Mouse (Mus musculus) heart, embryonic 11.5 days (tissue): ENCODE measurements around the gene Trim44. TPM values are rescaled to one million over a fixed set of nuclear protein-coding genes. Genes with fewer than 3 reads are reported as not detected.

Source experiments
- ATAC-seq: fragments of 200-750 bp; cut with Nextera tagmentation; replicated peaks from 2 replicates; pipeline ENCODE4 v1.8.0; 2017; ENCODE audit warnings: moderate library complexity; ENCODE audit not compliant: insufficient number of reproducible peaks, low FRiP score, low TSS enrichment
- H3K27ac ChIP-seq: fragments of 300-500 bp; sonication (generic); 2 replicates; pipeline ENCODE4 v1.5.1; 2014; ENCODE audit warnings: mild to moderate bottlenecking, low read depth, low read length
- H3K27me3 ChIP-seq: fragments of 300-500 bp; sonication (generic); 2 replicates; pipeline ENCODE4 v1.6.1; 2014; ENCODE audit warnings: mild to moderate bottlenecking, low read length, mixed read lengths; ENCODE audit not compliant: control insufficient read depth, insufficient read depth
- H3K36me3 ChIP-seq: fragments of 300-500 bp; sonication (generic); 2 replicates; pipeline ENCODE4 v1.6.1; 2014; ENCODE audit warnings: mild to moderate bottlenecking, low read length, moderate library complexity, mixed read lengths; ENCODE audit not compliant: control insufficient read depth, insufficient read depth
- H3K4me1 ChIP-seq: fragments of 300-500 bp; sonication (generic); 2 replicates; pipeline ENCODE4 v1.6.1; 2014; ENCODE audit warnings: low read length; ENCODE audit not compliant: control insufficient read depth, insufficient read depth
- H3K4me2 ChIP-seq: fragments of 300-500 bp; sonication (generic); 2 replicates; pipeline ENCODE4 v1.6.1; 2014; ENCODE audit warnings: mild to moderate bottlenecking, moderate library complexity
- H3K4me3 ChIP-seq: fragments of 300-500 bp; sonication (generic); 2 replicates; pipeline ENCODE4 v1.5.1; 2014; ENCODE audit warnings: low read depth, low read length
- H3K9ac ChIP-seq: fragments of 300-500 bp; sonication (generic); 2 replicates; pipeline ENCODE4 v1.6.1; 2014; ENCODE audit warnings: mild to moderate bottlenecking, low read depth, low read length, moderate library complexity
- H3K9me3 ChIP-seq: fragments of 300-500 bp; sonication (generic); replicated peaks from 2 replicates; pipeline ENCODE4 v1.6.1; 2016; ENCODE audit warnings: low read length; ENCODE audit not compliant: control insufficient read depth
- WGBS: fragments of 180-500 bp; shearing (Covaris S2); extraction: QIAGEN DNeasy Blood & Tissue Kit; methylation state at CpG from one replicate; pipeline ENCODE4 v1.1.7; 2014; ENCODE audit not compliant: insufficient replicate concordance; 5-methylcytosine and 5-hydroxymethylcytosine counted together
- polyA plus RNA-seq: library from polyadenylated mRNA; unstranded; fragments of >200 nt; fragmentation: Nextera tagmentation; extraction: Ambion mirVana; gene quantifications from 2 replicates; pipeline ENCODE4 v1.2.1, GENCODE M21; 2014

Gene Trim44
- polyA plus RNA-seq, 1 experiment from 2014 or later = 29.7 TPM

DNA sequence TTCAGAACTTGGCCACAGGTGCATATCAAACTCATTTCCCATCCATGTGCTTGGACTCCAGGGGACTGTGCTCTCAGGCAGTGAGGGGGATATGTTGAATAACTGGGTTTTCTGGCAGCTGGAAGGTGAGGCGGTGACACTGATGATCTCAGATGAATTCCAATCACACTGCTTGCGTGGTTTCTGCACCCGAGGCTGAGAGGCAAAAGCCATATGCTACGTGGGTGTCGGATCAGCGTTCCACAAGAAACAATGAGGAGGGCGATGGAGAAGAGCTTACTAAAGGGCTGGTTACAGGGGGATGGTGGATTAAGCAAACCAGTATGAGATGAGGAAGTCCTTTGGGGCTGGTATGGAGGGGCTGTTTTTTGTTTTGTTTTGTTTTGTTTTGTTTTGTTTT is 127.8 kb downstream of the Trim44 start:
- Histone ChIP-seq H3K36me3 (no peaks in the 10 kb centered on the region), H3K4me2 (no peak overlapping the region), H3K4me3 (no peak overlapping the region), H3K27me3 (no peaks in the 10 kb centered on the region), H3K4me1 (no peaks in the 10 kb centered on the region), H3K9me3 (no peaks in the 10 kb centered on the region), H3K9ac (no peak overlapping the region), H3K27ac (no peak overlapping the region)
- 69% methylated on average over 7 of the region's 7 CpGs for WGBS
- no peak for ATAC-seq

DNA sequence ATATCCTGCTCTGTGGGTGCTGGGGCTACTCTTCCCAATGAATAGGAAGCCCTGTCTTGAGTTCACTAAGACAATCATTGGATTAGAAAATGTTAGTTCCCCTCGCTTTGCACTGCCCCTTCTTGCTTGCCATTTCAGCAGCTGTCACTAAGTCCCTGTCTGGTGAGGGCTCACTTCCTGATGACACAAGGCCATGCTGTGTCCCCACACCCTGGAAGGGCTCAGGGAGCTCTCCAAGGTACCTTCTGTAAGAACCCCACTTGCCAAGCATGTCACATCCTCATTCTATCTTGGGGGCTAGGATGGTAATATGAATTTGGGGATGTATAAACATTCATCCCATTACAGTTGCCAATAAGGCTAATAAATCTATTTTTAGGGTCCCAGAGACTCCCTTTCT is 129.7 kb downstream of the Trim44 start:
- WGBS = 31% methylated on average over 1 of the region's 1 CpGs
- H3K9me3 ChIP-seq = no peaks in the 10 kb centered on the region
- no peak overlapping the region for H3K4me3 ChIP-seq
- no peak overlapping the region for H3K9ac ChIP-seq
- no peak for ATAC-seq
- no peaks in the 10 kb centered on the region for H3K27me3 ChIP-seq
- no peak overlapping the region for H3K4me2 ChIP-seq
- no peak overlapping the region for H3K27ac ChIP-seq
- H3K4me1 ChIP-seq = no peaks in the 10 kb centered on the region
- H3K36me3 ChIP-seq = no peaks in the 10 kb centered on the region

DNA sequence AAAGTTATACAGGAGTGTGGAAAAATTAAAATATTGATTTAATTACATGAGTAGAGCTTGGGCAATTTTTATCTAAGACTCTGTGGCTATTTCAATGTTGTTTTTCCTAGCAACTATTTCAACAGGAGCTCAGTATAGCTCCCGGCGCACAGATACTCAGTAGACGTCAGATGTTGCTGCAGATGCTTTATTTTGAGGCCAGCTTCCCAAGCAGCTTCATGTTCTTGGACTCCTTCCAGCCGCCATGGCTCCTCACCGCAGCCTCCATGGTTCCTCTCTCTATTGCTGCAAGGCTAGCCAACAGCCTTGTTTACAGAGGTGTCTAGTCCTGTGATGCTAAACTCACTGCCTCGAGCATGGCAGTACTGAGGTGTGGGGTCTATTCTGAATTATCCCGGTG is 134.3 kb downstream of the Trim44 start:
- 84% methylated on average over 7 of the region's 7 CpGs for WGBS
- Histone ChIP-seq H3K27me3 (no peaks in the 10 kb centered on the region), H3K4me3 (no peak overlapping the region), H3K9ac (no peak overlapping the region), H3K36me3 (no peaks in the 10 kb centered on the region), H3K4me2 (no peak overlapping the region), H3K27ac (no peak overlapping the region), H3K4me1 (no peaks in the 10 kb centered on the region), H3K9me3 (no peaks in the 10 kb centered on the region)
- ATAC-seq = no peak

DNA sequence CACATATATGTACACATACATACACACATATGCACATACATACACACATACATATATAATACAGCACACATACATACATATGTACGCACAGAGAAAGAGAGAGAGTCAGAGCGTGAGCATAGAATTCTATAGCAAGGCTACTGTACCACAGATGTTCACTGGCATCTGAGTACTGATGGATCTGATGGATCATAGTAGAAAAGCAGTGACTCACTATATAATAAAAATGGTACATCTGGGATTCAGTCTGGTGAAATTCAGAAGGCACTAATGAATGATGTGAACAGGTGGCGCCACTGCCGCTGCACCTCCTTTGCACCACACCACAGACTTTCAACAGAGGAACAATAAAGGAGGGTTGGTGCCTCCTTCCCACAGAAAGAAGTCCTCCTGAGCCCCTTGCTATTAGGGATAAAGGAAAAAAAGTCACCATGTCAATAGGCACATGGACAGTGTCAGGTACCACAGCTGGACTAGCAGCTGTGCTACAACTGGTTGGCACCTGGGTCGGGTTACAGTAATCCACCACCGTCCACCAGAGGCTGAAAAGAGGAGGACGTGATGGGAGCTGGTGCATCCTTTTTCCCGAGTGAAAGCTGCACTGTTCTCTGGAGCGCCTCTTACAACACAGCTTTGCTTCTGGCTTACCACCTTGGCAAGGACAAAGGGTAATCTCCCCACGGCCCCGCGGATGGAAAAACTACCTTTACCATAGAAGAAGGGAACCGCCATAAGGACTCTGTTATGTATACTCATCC is 139.9 kb downstream of the Trim44 start:
- Histone ChIP-seq H3K27me3 (no peaks in the 10 kb centered on the region), H3K27ac (no peak overlapping the region), H3K9me3 (no peaks in the 10 kb centered on the region), H3K36me3 (no peaks in the 10 kb centered on the region), H3K4me2 (no peak overlapping the region), H3K4me1 (no peaks in the 10 kb centered on the region), H3K9ac (no peak overlapping the region), H3K4me3 (no peak overlapping the region)
- ATAC-seq = no peak
- 63% methylated on average over 13 of the region's 13 CpGs for WGBS

DNA sequence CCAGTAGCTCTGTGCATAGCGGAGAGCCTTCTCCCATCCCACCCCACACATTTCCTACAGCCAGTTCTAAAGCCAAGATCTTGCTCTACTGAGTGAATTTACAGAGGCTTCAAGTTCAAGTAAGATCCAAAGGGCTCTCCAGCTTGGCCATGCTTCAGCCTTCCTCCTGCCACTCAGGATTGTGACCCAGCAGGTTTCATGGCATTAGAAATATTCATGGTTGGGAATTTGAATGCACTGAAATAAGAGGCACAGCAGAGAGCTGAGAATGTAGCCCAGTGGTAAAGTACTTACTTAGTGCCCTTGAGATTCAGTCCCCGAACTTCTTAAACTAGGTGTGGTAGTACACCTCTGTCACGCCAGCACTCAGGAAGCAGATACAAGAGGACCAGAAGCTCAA is 140.7 kb downstream of the Trim44 start:
- 87% methylated on average over 3 of the region's 3 CpGs for WGBS
- Histone ChIP-seq H3K4me1 (no peaks in the 10 kb centered on the region), H3K4me3 (no peak overlapping the region), H3K9me3 (no peaks in the 10 kb centered on the region), H3K27me3 (no peaks in the 10 kb centered on the region), H3K4me2 (no peak overlapping the region), H3K27ac (no peak overlapping the region), H3K9ac (no peak overlapping the region), H3K36me3 (no peaks in the 10 kb centered on the region)
- ATAC-seq = no peak

DNA sequence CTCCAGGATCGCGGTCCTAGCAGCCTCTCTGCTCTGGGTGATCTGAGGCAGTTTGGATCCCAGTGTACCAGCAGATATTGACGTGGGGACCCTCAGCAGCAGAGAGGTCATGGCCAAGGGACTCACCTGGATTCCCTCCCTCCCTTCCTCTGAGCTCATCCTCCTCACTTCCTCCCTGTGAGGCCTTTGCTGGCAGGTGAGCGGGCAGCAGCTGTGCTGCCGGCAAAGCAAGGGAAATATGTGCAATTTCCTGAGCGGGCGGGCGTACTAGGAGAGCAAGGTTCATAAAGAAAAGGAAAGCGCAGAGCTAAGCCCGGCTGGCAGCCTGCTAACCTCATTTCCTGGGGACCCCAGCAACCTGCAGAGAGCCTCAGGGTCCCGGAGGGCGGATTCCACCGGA is 148.5 kb downstream of the Trim44 start:
- no peaks in the 10 kb centered on the region for H3K9me3 ChIP-seq
- H3K27me3 ChIP-seq = peaks cover 19% of the 10 kb centered on the region
- H3K9ac ChIP-seq = 0 out of 2 replicates have a peak overlapping the region, but pooled peaks have one; percentile 46
- H3K4me1 ChIP-seq = peaks cover 10% of the 10 kb centered on the region
- H3K4me3 ChIP-seq = no peak overlapping the region; the same call in 1 of the 2 replicates
- H3K4me2 ChIP-seq = peak overlapping the region; percentile 32
- H3K36me3 ChIP-seq = no peaks in the 10 kb centered on the region
- H3K27ac ChIP-seq = no peak overlapping the region
- no peak for ATAC-seq
- 9% methylated on average over 13 of the region's 13 CpGs for WGBS

DNA sequence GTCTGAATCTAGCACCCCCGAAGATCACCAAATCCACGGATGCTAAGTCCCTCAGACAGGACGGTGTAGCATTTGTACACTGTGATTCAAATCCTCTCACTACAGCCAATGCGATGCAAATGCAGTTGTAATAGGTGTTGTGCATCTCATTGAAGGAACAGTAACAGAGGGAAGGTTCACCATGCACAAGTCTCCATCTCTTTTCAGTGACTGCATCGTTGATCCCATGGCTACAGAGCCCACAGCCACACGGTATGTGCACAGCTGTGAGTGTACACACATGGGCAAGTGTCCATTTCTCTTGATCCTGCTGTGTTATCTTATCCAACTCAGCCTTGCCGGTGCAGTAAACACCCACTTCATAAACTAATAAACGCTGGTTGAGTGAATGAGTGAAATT is 148.9 kb downstream of the Trim44 start:
- no peak for ATAC-seq
- Histone ChIP-seq H3K9ac (no peak overlapping the region), H3K27me3 (peaks cover 19% of the 10 kb centered on the region), H3K4me1 (peaks cover 10% of the 10 kb centered on the region), H3K4me3 (peak overlapping the region; percentile 12; the same call in 1 of the 2 replicates), H3K9me3 (no peaks in the 10 kb centered on the region), H3K36me3 (no peaks in the 10 kb centered on the region), H3K4me2 (peak overlapping the region; percentile 50; the same call in 1 of the 2 replicates), H3K27ac (no peak overlapping the region)
- 28% methylated on average over 8 of the region's 8 CpGs for WGBS

DNA sequence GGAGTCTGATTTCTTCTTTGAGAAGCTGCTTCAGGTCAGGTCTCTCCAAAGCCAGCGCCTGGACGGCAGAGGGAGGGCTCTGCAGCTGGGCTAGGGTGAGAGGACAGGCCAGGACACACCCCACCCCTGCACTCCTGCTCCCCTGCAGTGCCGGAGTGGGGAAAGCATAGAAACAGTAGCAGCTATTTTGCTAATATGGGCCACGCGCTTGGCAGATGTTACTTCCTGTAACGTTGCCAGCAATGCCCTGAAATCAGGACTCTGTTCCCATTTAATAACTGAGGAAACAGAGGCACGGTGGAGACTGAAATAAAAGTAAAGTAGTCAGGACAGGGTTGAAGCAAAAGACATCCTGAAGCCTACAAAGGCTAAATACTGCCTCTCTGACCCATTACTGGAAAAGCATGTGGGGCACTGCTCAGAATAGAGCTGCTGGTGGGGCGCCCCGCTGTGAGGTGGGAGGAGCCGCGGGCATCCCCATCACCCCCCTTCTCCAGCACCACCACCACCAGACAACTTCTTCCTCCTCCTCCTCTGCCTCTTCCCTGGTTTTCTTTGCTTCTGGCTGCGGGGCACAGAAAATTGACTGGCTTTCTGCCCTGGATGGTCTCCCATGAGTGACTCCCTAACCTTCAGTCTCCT is 149.5 kb downstream of the Trim44 start:
- Histone ChIP-seq H3K36me3 (no peaks in the 10 kb centered on the region), H3K9me3 (no peaks in the 10 kb centered on the region), H3K4me2 (peak overlapping the region; percentile 50), H3K4me1 (peaks cover 10% of the 10 kb centered on the region), H3K27ac (no peak overlapping the region), H3K4me3 (peak overlapping the region; percentile 12), H3K9ac (no peak overlapping the region), H3K27me3 (peaks cover 19% of the 10 kb centered on the region)
- 4% methylated on average over 12 of the region's 12 CpGs for WGBS
- no peak for ATAC-seq
